Mouse (Mus musculus) left cerebral cortex, adult 18-20 months (tissue): ENCODE data around the gene Nme3. TPM values are rescaled to one million over a fixed set of nuclear protein-coding genes. Genes with fewer than 3 reads are reported as not detected.

Experiments used
- DNase-seq, 2 experiments: peaks; one replicate each; pipeline ENCODE4 v3.0.0; 2021 to 2022; ENCODE audit warnings: low spot score in 2 of 2, mixed read lengths in 1 of 2
- long read RNA-seq, 2 experiments: library from polyadenylated mRNA; stranded (forward); transcript quantifications; one replicate each; pipeline ENCODE4 v2.0.0; 2021
- total RNA-seq, 2 experiments: library from RNA; stranded (reverse); gene quantifications; 2 replicates each; pipeline ENCODE4 v1.2.3; 2021

Nme3 gene
- 10 to 100 TPM; 51.8 to 54.1 TPM for total RNA-seq
- long read RNA-seq, experiment 1, transcript Nme3-201 (5 exons, 715 nt) = major isoform, 6 of 11 reads
- long read RNA-seq, experiment 1, partial matches to known transcripts = 0 of 11 reads
- long read RNA-seq, experiment 1, other reads (novel, unspliced or antisense) = 0 of 11 reads
- long read RNA-seq, experiment 2, transcript Nme3-201 (5 exons, 715 nt) = major isoform, 7 of 13 reads
- long read RNA-seq, experiment 2, partial matches to known transcripts = 1 of 13 reads
- long read RNA-seq, experiment 2, other reads (novel, unspliced or antisense) = 0 of 13 reads

GRCm38 (mm10) chr17:24896241-24896992 lies at the start of gene Nme3:
TSS of gene Nme3 (plus strand) at chr17:24896500.
- peak; percentile 61 to 80 for DNase-seq

GRCm38 (mm10) chr17:24847386-24847785 lies 48.9 kb upstream of the Nme3 start:
- no peak for DNase-seq

GRCm38 (mm10) chr17:24848600-24849031 lies 47.7 kb upstream of the Nme3 start:
- DNase-seq = no peak

- DNase-seq = no peak
Observed at GRCm38 (mm10) chr17:24849733-24850064, 46.6 kb upstream of the Nme3 start.

GRCm38 (mm10) chr17:24850065-24850772 lies 46.1 kb upstream of the Nme3 start, which contains the start of gene Fahd1:
TSS of gene Fahd1 (minus strand) at chr17:24850364.
- DNase-seq = peak; percentile 92 to 95

- DNase-seq = no peak
Observed at GRCm38 (mm10) chr17:24850773-24851127, 45.5 kb upstream of the Nme3 start.

- DNase-seq = no peak
Observed at GRCm38 (mm10) chr17:24851381-24852125, 44.7 kb upstream of the Nme3 start.

GRCm38 (mm10) chr17:24855838-24856464 lies 40.3 kb upstream of the Nme3 start:
- no peak for DNase-seq

GRCm38 (mm10) chr17:24856589-24856988 lies 39.7 kb upstream of the Nme3 start:
- no peak for DNase-seq

GRCm38 (mm10) chr17:24857831-24858470 lies 38.3 kb upstream of the Nme3 start:
- DNase-seq = no peak

- DNase-seq = no peak
Observed at GRCm38 (mm10) chr17:24858967-24859366, 37.3 kb upstream of the Nme3 start.

GRCm38 (mm10) chr17:24860076-24860475 lies 36.2 kb upstream of the Nme3 start:
- DNase-seq = no peak

GRCm38 (mm10) chr17:24861785-24862184 lies 34.5 kb upstream of the Nme3 start:
- no peak for DNase-seq

- no peak for DNase-seq
Observed at GRCm38 (mm10) chr17:24865776-24866175, 30.5 kb upstream of the Nme3 start, which contains the start of gene Igfals. TSS of gene Igfals (plus strand) at chr17:24865997.

GRCm38 (mm10) chr17:24867914-24868313 lies 28.4 kb upstream of the Nme3 start:
- DNase-seq = peak in 1 of 2 experiments; percentile 39

GRCm38 (mm10) chr17:24873695-24874404 lies 22.4 kb upstream of the Nme3 start:
- no peak for DNase-seq

GRCm38 (mm10) chr17:24874405-24874745 lies 21.9 kb upstream of the Nme3 start:
- DNase-seq = no peak

GRCm38 (mm10) chr17:24874989-24875388 lies 21.3 kb upstream of the Nme3 start:
- no peak for DNase-seq

- no peak for DNase-seq
Observed at GRCm38 (mm10) chr17:24877336-24878116, 18.8 kb upstream of the Nme3 start.
